Mouse (Mus musculus) adrenal gland, adult (tissue): ENCODE data around the gene Gm4763.
"Not testable (repeated sequence)": the region's sequence is repeated elsewhere in the genome, so short reads cannot be mapped to it uniquely, and the experiment has no call there.

Experiments
- DNase-seq, 2 experiments: peaks; one replicate each; pipeline ENCODE4 v3.0.0; 2022 to 2023; ENCODE audit warnings: low spot score in 1 of 2; ENCODE audit not compliant: inconsistent age in 2 of 2

The Gm4763 gene

GRCm38 (mm10) chr7:24726808-24727207 lies at the start of gene Gm4763:
Gene Gm4763 (minus strand): TSS chr7:24726908.
- DNase-seq, result not testable (repeated sequence)

GRCm38 (mm10) chr7:24776145-24776544 lies 49.4 kb upstream of the Gm4763 start:
- DNase-seq, result no peak

GRCm38 (mm10) chr7:24773942-24774535 lies 47.3 kb upstream of the Gm4763 start:
- no peak for DNase-seq

- DNase-seq, result no peak
Measured at GRCm38 (mm10) chr7:24771361-24771760, 44.7 kb upstream of the Gm4763 start.

GRCm38 (mm10) chr7:24762574-24762973 lies 35.9 kb upstream of the Gm4763 start:
- DNase-seq, result no peak

GRCm38 (mm10) chr7:24761161-24761560 lies 34.5 kb upstream of the Gm4763 start:
- no peak for DNase-seq

- DNase-seq, result no peak
Measured at GRCm38 (mm10) chr7:24760211-24760610, 33.5 kb upstream of the Gm4763 start, which contains the start of gene Cd177. Gene Cd177 (minus strand): TSS chr7:24760311.

- no peak for DNase-seq
Measured at GRCm38 (mm10) chr7:24758520-24758919, 31.8 kb upstream of the Gm4763 start.

- DNase-seq, result no peak
Measured at GRCm38 (mm10) chr7:24753476-24753875, 26.8 kb upstream of the Gm4763 start.

- DNase-seq, result no peak
Measured at GRCm38 (mm10) chr7:24751610-24752009, 24.9 kb upstream of the Gm4763 start.

- no peak for DNase-seq
Measured at GRCm38 (mm10) chr7:24750695-24751094, 24.0 kb upstream of the Gm4763 start.

- DNase-seq, result peak; percentile 19 to 47
Measured at GRCm38 (mm10) chr7:24735970-24736670, 9.4 kb upstream of the Gm4763 start.

GRCm38 (mm10) chr7:24715039-24715438 lies 11.7 kb downstream of the Gm4763 start:
- DNase-seq, result no peak

GRCm38 (mm10) chr7:24708832-24709292 lies 17.8 kb downstream of the Gm4763 start, which contains the start of gene BC049730:
Gene BC049730 (plus strand): TSS chr7:24709242.
- DNase-seq, result no peak

- not testable (repeated sequence) for DNase-seq
Measured at GRCm38 (mm10) chr7:24702841-24703240, 23.9 kb downstream of the Gm4763 start.

GRCm38 (mm10) chr7:24697891-24698290 lies 28.8 kb downstream of the Gm4763 start:
- not testable (repeated sequence) for DNase-seq

GRCm38 (mm10) chr7:24692693-24693092 lies 34.0 kb downstream of the Gm4763 start:
- not testable (repeated sequence) for DNase-seq

GRCm38 (mm10) chr7:24687519-24687918 lies 39.2 kb downstream of the Gm4763 start:
- DNase-seq, result not testable (repeated sequence)

GRCm38 (mm10) chr7:24684121-24684520 lies 42.6 kb downstream of the Gm4763 start:
- DNase-seq, result peak in 1 of 2 experiments; percentile 36

GRCm38 (mm10) chr7:24676575-24676974 lies 50.1 kb downstream of the Gm4763 start, which contains the start of gene Tex101:
Gene Tex101 (minus strand): TSS chr7:24676675.
- DNase-seq, result no peak

GRCm38 (mm10) chr7:24671944-24672439 lies 54.7 kb downstream of the Gm4763 start:
- no peak for DNase-seq
